Mouse (Mus musculus): Measurements from ENCODE around the gene Mpv17.

Mpv17 gene

DNA sequence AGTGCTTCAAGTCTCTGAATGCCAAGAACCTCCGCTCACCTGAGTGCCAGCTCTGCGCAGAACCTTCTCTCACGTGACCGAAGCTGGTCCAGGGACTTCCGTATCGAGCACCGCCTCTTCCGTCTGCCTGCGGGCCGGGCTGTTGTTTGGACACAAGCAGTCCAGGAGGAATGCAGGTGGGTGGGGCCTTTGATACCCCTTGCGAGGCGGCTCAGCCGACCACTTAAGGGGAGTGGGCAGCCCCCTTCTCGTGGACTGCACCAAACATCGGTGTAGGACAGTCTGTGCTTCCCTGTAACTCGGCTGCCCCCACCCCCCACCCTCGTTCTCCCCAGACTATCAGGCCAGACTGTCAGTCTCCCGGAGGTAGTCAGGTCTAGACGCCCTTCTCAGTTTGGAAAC lies at the start of gene Mpv17:
Gene Mpv17 (minus strand): TSS at position 100 of the 402 bp plus-strand sequence.
- peak; percentile 78 to 83 for DNase-seq (ENCODE audit: low spot score in 2 of 2)

GRCm38 (mm10) chr5:31202933-31203332 lies 48.9 kb upstream of the Mpv17 start:
- no peak for DNase-seq (ENCODE audit: low spot score in 2 of 2)

- DNase-seq (ENCODE audit: low spot score in 2 of 2) = peak; percentile 88 to 96
Measured at GRCm38 (mm10) chr5:31201742-31202590, 47.9 kb upstream of the Mpv17 start, which contains the start of gene Zfp513. Gene Zfp513 (minus strand): TSS chr5:31202303.

GRCm38 (mm10) chr5:31201042-31201741 lies 47.1 kb upstream of the Mpv17 start:
- DNase-seq (ENCODE audit: low spot score in 2 of 2) = no peak

GRCm38 (mm10) chr5:31200327-31200768 lies 46.3 kb upstream of the Mpv17 start:
- no peak for DNase-seq (ENCODE audit: low spot score in 2 of 2)

- no peak for DNase-seq (ENCODE audit: low spot score in 2 of 2)
Measured at GRCm38 (mm10) chr5:31199893-31200292, 45.8 kb upstream of the Mpv17 start.

GRCm38 (mm10) chr5:31199321-31199892 lies 45.4 kb upstream of the Mpv17 start:
- DNase-seq (ENCODE audit: low spot score in 2 of 2) = no peak

- DNase-seq (ENCODE audit: low spot score in 2 of 2) = no peak
Measured at GRCm38 (mm10) chr5:31198616-31199320, 44.7 kb upstream of the Mpv17 start.

- no peak for DNase-seq (ENCODE audit: low spot score in 2 of 2)
Measured at GRCm38 (mm10) chr5:31198170-31198569, 44.1 kb upstream of the Mpv17 start.

- no peak for DNase-seq (ENCODE audit: low spot score in 2 of 2)
Measured at GRCm38 (mm10) chr5:31197072-31197471, 43.0 kb upstream of the Mpv17 start.

DNA sequence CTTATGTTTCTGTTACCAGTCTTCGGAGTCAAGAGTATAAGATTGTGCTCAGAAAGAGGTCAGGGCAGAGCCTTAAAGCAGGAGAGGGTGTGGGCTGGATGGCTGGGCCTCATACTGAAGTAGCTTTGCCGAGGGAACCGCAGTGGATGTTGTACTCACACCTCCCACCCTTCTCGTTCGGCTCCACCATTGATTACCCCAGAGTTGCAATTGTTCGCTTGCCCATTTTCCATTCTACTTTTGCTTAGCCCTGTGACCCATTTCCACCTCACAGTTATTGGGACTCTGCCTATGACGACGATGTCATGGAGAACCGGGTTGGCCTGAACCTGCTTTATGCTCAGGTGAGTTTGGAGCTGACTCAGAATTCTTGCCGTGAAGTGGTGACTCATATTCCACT lies 42.2 kb upstream of the Mpv17 start:
- DNase-seq (ENCODE audit: low spot score in 2 of 2) = no peak

DNA sequence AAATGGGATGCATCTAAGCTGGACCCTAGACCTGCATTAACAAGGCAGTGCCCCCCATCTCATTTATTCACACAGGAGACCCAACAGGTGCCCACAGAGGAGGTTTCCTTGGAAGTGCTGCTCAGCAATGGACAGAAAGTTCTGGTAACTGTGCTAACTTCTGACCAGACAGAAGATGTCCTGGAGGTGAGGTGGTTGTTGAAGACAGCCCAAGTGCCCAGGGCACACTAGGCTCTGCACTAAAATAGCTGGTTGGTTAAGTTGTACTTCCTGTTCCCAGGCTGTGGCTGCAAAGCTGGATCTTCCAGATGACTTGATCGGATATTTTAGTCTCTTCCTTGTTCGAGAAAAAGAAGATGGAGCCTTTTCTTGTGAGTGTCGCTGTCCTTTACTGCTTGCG lies 41.6 kb upstream of the Mpv17 start:
- DNase-seq (ENCODE audit: low spot score in 2 of 2) = no peak

DNA sequence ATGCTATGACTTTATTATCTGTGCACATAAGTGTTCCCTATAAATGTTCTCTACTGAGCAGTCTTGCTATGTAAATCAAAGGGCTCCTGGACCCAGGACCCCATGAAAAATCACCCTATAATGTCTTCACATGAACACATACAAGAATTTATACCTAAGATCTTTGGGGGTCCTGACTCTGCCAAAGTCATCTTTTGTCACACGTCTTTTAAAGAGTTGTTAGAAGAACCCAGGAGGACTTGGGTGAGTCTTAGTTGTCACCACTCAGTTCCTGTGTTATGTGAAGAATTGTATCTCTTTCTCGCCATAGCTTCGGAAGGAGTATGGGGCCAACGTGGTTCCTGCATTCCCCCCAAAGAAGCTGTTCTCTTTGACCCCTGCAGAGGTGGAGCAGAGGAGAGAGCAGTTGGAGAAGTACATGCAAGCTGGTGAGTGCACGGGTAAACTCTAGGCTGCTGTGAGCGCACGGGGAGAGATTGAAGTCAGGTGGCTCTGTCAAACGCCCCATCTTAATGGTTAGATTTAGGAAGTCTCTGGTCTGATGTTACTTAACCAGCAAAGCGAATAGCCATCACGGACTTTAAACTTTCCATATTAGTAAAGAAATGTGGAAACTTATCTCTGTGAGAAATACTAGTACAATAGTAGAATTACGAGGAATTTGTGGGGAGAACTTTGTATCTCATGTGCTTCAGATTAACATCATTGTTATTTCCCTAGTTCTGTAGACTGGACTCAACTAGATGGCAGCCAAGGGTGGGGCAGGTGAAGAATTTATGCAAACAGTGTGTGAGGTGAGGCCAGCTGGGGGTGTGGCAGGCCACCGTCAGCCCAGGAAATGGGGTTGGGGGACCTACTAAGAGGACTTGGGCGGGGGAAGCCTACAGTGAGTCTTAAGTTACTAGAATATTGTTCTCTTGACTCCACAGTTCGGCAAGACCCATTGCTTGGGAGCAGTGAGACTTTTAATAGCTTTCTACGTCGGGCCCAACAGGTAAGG lies 40.7 kb upstream of the Mpv17 start:
- no peak for DNase-seq (ENCODE audit: low spot score in 2 of 2)

DNA sequence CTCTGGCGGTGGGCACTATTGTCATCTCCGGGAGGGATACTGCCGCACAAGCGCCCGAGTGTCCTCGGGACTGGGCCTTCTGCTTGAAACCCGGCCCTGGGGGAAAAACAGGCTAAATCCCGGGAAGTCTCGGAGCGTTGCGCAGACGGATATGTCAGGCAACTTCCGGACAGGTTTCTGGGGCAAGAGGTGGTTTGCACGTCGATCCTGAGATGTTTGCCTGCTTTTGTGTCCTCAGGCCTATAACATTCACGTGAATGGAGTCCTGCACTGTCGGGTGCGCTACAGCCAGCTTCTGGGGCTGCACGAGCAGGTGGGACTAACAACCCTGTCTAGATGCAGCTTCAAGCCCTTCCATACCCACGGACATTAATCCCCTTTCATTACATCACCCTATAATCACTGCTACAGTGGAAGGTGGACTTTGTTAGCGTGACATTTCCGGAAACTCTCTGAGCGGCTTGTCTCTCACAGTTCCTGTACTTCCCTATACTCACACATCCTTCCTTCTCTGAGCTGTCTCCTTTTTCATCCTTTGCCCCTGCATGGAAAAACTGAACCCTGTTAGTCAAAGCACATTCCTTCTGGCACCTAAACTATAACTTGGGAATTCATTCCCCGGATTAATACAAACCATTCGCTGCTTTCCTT lies 39.7 kb upstream of the Mpv17 start:
- no peak for DNase-seq (ENCODE audit: low spot score in 2 of 2)

GRCm38 (mm10) chr5:31192939-31193630 lies 39.0 kb upstream of the Mpv17 start, which contains the start of the genes Snx17 and Eif2b4:
Gene Snx17 (plus strand): TSS chr5:31193227.
Gene Eif2b4 (minus strand): TSS chr5:31193430.
- DNase-seq (ENCODE audit: low spot score in 2 of 2) = peak; percentile 99 to 100

DNA sequence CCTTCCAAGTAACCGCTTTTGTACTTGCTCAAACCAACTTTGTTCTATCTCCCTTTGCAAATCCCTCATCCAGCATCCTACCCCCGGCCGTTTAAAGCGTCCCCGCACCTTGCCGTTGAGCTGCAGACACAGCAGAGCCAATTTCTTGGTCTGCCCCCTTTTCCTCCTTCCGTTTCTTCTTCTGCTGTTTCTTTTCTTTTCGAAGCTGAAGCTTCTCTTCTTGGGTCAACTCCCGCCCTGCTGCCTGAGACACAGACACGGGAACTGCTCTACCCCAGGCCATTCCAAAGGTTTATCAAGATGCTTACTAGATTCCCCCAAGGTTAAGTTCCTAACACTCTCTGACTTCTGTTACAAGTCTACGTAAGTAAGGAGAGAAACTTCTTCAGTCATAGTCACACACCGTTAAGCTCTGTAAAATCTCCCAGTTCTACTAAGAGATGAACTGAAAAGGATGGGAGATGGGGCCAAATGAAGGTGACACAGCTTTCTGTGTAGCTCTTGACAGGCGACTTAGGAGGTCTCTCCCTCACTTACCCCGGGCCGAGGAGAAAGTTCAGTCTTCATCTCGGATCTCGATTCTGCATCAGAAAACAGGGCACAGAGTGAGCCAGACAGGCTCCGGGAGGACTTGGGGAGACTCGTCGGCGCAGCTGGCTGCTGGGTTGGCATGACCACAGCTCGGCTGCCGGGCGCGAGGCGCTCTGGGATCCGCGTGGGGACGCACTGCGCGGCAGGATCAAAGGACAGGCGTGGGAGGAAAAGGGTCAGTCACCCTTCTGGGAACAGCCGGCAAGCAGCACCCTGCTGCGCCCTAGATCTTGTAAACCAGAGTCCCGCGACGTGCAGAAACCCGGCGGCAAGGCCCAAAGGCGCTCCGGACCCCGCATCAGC lies 38.2 kb upstream of the Mpv17 start:
- no peak for DNase-seq (ENCODE audit: low spot score in 2 of 2)

DNA sequence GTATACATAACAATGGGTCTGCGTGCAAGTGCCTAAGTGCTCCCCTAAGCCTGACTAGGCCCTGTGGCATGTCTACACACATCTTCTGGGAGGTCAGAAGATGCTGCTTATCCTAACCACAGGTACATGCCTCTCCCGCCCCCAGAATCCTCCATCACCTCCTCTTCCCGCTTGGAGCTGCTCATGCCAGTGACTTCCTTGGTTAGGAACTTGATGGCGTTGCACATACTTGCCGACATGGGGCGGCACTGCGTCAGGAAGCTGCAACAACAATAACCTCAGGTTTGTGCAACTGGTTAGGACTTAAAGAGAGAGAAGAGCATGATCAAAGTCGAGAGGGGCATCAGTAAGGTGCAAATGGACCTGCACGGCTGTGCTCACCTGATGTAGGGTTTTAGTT lies 36.1 kb upstream of the Mpv17 start:
- no peak for DNase-seq (ENCODE audit: low spot score in 2 of 2)

DNA sequence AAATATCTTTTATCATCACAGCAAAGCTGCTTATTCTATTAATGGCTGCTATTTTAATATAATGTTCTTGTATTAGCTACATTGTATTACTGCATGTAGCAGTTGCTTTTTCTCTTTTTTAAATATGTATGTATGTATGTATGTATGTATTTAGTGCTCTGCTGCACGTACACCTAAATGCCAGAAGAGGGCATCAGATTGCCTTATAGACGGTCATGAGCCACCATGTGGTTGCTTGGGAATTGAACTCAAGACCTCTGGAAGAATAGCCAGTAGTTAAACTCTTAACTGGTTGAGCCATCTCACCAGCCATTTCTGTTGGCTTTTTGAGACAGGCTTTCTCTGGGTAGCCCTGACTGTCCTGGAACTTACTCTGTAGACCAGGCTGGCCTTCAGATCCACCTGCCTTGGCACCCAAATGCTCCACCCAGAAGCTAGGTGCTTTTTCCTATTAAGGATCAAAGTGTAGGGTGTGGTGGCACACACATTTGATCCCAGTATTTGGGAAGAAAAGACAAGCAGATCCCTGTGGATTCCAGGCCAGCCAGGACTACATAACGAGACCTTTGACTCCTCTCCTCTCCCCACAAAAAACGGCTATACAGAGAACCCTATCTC lies 34.3 kb upstream of the Mpv17 start:
- DNase-seq (ENCODE audit: low spot score in 2 of 2) = no peak

Data from urinary bladder, postnatal 36 days (tissue).